Mouse (Mus musculus): Measurements from ENCODE around the gene Stxbp4.

Stxbp4 gene

GRCm38 (mm10) chr11:90637440-90638311, at the start of gene Stxbp4, which contains the start of gene Cox11:
Gene Stxbp4, minus strand, starts transcription at chr11:90638084.
Gene Cox11, plus strand, starts transcription at chr11:90638173.
- peak; percentile 94 for DNase-seq

- DNase-seq: no peak
Measured at GRCm38 (mm10) chr11:90687040-90687439, 49.2 kb upstream of the Stxbp4 start.

GRCm38 (mm10) chr11:90686287-90687025, 48.6 kb upstream of the Stxbp4 start:
- DNase-seq: no peak

GRCm38 (mm10) chr11:90685196-90685595, 47.3 kb upstream of the Stxbp4 start:
- DNase-seq: no peak

- DNase-seq: no peak
Measured at GRCm38 (mm10) chr11:90684765-90685164, 46.9 kb upstream of the Stxbp4 start.

- DNase-seq: no peak
Measured at GRCm38 (mm10) chr11:90681171-90681570, 43.3 kb upstream of the Stxbp4 start.

- DNase-seq: no peak
Measured at GRCm38 (mm10) chr11:90678582-90678981, 40.7 kb upstream of the Stxbp4 start.

- no peak for DNase-seq
Measured at GRCm38 (mm10) chr11:90677771-90678288, 39.9 kb upstream of the Stxbp4 start.

- no peak for DNase-seq
Measured at GRCm38 (mm10) chr11:90677027-90677426, 39.1 kb upstream of the Stxbp4 start.

- no peak for DNase-seq
Measured at GRCm38 (mm10) chr11:90675479-90676110, 37.7 kb upstream of the Stxbp4 start.

GRCm38 (mm10) chr11:90667325-90667724, 29.4 kb upstream of the Stxbp4 start:
- DNase-seq: no peak

GRCm38 (mm10) chr11:90666916-90667315, 29.0 kb upstream of the Stxbp4 start:
- no peak for DNase-seq

- no peak for DNase-seq
Measured at GRCm38 (mm10) chr11:90666144-90666757, 28.4 kb upstream of the Stxbp4 start.

GRCm38 (mm10) chr11:90665161-90665560, 27.3 kb upstream of the Stxbp4 start:
- DNase-seq: no peak

GRCm38 (mm10) chr11:90664345-90664986, 26.6 kb upstream of the Stxbp4 start:
- no peak for DNase-seq

GRCm38 (mm10) chr11:90663618-90664297, 25.9 kb upstream of the Stxbp4 start:
- no peak for DNase-seq

- DNase-seq: no peak
Measured at GRCm38 (mm10) chr11:90663052-90663451, 25.2 kb upstream of the Stxbp4 start.

- DNase-seq: no peak
Measured at GRCm38 (mm10) chr11:90660662-90661061, 22.8 kb upstream of the Stxbp4 start.

- DNase-seq: no peak
Measured at GRCm38 (mm10) chr11:90657527-90657926, 19.6 kb upstream of the Stxbp4 start.

GRCm38 (mm10) chr11:90652603-90653002, 14.7 kb upstream of the Stxbp4 start:
- DNase-seq: no peak

GRCm38 (mm10) chr11:90650231-90650885, 12.5 kb upstream of the Stxbp4 start:
- no peak for DNase-seq

Measured in thymus, postnatal 14 days (tissue).